Mouse (Mus musculus) thymus, postnatal 25 days (tissue): ENCODE measurements around the gene E130114P18Rik.

ENCODE experiments used
- DNase-seq: peaks from one replicate; pipeline ENCODE4 v3.0.0; 2022

E130114P18Rik gene

DNA sequence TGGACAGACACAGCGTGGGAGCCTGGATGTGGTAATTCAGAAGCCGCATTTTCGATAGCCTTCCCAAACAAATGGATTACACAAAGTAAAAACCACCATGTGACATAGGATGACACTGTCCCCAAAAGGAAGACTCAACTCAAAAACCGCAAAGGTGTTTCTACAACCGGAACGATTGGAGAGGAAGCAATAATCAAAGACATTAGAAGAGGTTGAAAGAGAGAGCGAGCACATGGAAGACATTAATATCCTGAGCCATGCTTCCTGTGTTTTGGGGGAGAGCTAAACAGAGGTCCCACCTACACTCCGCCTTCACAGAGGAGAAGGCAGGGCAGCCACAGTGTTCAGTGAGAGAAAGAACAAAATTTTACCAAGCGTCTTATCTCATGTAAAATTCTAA lies 181.5 kb downstream of the E130114P18Rik start:
- DNase-seq: no peak

DNA sequence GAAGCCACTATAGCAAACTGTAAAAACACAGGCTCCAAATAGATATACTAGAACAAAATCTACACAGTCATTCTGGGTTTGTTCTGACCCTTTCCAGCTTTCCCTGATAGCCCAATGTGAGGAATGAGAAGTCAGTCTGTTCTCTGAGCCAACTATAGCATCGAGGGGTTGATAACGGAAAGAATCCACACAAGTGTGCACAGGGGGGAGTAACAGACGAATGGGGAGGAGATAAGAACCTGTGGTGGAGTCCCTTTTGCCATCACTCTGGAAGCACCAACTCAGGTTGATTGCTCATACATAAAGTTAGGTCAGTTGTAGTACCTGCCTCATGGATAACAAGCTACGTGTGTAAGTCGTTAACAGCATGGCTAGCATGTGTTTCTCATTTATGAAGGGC lies 184.0 kb downstream of the E130114P18Rik start:
- no peak for DNase-seq

DNA sequence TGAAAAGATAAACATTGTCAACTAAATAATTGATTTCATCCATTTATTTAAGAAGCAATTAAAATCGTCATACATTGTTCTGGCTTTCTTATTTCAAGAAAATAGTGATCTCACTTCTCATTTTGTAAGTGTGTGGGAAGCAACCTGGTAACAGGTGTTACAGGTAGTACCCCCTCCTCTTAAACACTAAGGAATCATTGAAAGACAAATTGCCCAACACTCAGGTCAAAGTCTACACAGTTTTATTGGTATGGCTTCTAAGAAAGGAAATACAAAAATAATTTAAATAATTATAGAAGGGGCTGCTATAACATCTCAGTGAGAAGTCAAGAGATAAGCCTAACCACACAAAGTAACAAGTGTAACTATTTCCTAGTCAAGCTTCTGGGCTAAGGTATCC lies 188.1 kb downstream of the E130114P18Rik start:
- DNase-seq: no peak

DNA sequence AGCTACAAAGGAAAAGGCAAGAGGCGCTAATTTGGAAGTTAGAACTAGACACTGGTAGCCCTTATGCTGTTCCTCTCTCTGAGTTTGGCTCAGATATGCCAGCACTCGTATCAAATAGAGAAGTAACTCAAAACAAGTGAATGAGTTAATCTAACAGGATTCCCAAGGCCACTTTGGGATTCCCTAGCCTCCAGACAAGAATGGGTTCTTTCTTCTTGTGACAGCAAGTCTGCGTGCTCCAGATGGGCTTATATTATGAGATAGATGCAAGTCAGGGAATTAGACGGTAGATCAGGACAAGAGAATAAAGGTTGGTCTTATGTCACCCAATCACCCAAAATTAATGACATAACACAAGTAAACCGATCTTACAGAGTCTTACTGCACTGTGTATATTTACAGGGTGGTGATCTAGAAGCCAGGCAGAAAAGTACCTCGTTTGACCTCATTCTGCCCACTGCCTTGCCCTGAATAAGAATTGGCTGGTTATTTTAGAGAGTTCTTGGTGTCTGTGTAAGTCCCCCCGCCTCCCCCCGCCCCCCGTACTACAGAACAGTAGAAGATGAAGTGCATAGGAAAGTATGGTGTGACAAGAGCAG lies 190.4 kb downstream of the E130114P18Rik start:
- DNase-seq: no peak

DNA sequence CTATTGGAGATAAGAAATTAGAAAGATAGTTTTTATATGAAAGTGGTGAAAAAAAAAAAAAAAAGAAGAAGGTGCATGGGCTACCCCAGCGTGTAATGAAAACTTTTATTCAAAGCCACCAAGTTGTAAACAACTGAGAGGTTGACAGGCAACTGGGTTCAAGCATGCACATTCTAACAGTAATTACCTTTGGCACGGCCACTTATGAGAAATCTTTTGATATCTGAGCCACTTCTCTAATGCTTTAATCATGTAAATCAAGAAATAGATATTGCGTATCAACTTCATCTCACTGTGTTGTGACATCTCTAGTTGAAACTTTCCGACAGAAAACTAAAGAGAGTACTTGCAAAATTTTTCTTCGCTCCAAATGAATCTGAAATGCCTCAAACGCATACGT lies 192.7 kb downstream of the E130114P18Rik start:
- DNase-seq: no peak

DNA sequence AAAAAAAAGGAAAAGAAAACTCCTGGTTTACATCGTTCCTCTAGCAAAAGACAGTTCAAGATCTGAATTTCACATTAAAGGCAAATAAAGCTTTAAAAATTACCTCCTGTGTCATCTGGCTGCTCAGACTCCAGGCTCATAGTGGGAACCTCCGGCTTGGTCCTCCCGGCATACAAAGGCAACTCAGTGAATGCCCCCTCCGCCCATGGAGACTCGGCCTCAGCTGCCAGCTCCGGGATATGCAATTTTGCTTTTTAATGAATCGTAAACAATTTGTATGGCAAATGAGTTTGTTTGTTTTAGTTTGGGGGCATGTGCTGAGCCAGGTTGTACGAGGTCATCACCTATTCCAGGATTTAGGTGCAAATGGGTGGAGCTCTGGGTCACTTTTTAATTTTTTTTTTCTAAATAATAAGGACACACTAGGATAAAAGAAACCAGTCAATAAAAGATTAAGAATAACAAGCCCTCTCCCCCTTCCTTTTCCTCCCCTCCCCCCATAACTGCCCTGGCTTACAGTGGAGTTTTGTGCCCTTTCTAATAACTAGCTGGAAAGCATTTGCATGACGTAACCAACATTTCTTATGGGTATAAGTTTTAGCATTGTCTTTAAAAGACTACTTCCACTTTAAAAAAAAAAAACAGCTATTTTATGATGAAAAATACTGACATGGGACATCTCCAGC lies 193.3 kb downstream of the E130114P18Rik start:
- DNase-seq: no peak

DNA sequence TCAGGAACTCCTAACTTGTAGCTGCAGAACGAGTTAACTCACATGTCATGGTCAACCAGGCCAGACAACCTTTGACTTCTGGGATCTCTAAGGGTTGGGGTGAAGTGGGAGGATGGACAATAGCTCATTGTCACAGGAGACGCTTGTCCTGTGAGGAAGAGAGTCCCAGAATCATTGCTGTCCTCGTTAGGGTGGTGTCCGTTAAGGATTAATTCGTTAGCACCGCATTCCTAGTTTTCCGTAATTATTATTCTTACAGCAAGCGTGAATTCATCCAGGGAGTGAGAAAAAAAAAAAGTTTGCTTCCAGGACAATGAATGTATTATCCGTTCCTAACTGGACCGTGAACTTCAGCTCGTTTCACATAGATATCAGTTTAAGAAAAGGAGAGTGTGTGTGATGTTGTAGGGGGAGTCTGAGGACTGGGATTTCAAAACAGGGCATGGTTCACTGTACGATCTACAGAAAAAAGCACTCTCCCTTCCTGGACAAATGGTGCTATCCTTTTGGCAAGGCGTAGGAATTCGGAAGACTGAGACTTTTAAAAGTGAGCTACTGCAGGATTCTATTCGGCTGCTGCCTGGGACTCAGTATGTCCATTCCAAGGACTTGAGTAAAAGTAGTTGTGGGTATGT lies 195.0 kb downstream of the E130114P18Rik start:
- no peak for DNase-seq

DNA sequence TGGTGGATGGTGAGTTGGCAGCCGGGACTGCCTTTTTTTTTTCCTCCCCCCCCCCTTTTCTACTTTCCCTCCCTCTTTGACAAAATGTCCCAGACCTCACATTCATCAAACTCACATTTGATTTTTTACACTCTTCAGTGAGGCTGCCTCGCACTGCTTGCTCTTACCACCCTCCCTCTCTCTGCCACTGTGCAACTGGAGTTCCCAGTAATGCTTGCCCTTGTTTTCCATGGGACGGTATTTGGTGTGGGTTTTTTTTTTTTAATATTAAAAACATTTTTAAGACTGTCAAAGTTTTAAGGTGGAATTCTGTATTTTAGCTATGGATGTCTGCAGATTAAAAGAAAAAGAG lies 195.8 kb downstream of the E130114P18Rik start:
- DNase-seq: no peak

DNA sequence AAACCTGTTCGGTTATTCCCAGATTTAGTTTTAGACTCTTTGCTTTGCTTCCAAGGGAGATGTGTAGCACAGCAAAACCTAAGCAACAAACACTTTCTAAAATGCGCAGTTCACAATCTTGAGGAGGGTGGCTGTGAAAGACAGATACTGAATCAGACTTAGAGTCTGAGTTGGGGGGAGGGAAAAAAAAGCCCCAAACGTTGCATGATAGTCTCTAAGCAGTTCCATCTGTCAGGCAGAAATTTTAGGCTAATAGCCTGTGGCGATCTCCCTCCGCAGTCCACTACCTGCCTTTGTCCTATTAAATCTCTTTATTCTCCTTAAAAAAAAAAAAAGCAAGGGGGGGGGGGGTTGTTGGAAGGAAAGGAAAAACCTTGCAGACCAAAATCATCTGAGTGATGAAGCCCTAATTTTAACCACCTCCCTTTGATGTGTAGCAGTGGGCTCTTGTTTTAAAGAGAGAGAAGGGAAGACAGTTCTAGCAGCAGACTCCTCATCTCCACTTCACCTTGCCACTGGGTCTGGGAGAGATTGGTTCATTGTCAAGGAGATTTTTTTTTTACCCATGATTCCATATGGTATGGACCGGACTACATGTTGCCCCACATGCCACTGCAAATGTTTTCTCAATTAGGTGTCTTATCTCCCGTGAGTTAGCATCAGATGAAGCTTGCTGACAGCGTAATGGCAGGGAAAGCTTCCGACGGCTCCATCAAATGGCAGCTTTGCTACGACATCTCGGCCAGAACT lies 196.4 kb downstream of the E130114P18Rik start:
- DNase-seq: no peak

DNA sequence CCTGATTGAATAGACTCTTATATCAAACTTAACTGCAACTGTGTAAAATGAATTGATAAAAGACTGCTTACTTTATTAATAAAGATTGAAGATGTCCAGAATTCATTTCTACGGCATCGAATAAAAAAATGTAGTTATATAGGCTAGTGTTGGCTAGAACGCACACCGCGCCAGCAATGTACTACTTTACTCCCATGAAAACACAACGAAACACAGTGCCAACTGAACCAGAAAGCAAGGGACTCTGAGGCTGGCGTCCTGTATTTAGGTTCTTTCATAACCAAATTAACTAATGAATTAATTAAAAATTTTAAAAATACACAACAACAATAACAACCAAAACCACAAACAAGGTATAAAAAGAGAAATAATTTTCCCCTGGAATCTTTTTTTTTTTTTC lies 197.0 kb downstream of the E130114P18Rik start:
- no peak for DNase-seq

DNA sequence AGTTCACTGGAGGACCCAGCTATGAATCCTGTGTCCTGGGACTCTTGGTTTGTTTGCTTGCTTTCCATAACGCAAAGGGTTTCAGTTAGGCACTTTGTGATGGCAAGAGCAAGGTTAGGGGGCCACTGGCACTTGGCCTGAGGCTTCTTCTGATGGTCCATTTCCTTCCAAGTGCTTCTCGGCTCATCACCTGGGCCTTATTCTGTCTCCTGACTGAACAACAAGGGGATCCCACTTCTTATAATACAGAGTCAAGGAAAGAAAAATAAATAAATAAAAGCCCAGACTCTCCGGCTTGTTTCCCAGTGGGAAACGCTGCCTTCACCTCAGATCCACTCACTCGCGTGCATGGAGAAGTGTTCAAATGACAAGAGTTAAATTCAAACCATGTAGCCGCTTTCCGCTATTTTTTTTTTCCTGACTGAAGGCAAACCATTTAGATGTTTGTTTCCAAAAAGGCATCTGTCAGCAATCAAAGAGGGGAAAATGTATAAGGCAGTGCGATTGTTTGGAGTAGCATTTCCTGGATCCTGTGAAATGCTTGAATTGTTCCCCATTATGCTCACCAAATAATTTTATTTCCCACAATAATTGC lies 199.2 kb downstream of the E130114P18Rik start:
- no peak for DNase-seq

DNA sequence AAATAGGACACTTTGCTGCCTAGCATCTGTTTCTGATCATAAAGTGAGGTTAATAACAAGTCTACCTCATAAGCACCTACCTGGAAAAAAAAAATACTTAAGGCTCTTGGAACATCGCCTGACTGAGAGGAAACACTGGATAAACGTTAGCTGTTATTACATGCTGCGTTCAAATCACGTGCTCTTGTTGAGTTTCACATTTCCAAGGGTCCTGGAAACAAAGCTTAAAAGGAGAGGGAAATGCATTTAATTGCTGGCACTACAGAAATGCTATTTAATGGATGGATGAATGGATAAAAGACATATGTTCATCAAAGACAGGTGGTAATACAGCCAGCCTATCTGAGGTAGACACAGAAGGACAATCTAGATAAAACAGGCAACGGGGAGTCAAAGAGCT lies 200.4 kb downstream of the E130114P18Rik start:
- DNase-seq: no peak

DNA sequence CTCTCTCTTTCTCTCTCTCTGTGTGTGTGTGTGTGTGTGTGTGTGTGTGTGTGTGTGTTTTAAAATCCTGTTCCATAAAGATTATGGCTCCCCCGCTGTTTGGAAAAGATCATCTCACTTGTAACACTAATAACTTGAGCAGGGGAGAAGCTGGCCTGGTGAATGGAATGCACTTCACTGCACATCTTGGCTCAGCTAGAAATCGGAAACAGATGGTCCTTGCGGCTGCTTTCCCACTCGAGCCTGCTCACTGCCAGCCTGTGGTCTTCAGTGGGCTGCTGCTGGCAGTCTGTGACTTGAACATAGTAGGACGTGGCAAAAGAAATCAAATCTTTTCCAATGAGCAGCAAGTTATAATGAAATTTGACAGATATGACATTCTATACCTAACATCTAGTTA lies 202.4 kb downstream of the E130114P18Rik start:
- no peak for DNase-seq

DNA sequence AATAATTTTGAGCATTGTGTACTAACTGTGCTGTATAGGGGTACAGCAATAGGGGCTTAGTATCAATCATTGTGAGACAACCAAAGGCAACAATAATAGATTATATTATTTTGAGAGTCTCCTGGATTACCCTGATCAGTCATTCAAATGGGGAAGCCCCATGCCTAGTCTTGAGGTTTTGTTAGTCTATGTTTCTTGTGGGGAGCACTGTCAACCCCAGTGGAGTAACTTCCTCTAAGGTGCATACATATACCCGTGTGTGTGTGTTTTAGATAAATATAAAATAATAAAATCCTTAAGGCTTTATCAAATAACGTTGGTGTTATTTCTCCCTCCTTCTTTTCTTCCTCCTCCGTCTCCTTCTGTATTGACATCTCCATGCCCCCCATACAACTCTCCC lies 208.6 kb downstream of the E130114P18Rik start:
- no peak for DNase-seq

DNA sequence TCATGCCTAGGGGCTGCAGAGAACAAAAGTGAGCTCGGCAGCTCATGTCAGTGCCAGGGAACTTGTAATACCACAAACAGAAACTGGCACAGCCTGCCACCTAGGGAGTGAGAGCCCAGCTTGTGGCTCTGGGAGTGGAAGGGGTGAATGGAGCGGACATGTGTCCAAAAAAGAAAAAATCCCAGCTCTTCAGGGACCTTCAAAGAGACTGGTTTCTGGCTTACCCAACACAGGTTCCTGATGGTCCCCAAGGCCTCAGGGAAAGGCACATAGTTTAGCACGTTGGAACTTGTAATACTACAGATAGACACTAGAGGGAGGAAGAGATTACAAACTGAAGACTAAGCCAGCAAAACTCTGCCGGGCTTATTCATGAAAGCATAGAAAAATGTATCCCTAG lies 213.2 kb downstream of the E130114P18Rik start:
- peak; percentile 18 for DNase-seq

DNA sequence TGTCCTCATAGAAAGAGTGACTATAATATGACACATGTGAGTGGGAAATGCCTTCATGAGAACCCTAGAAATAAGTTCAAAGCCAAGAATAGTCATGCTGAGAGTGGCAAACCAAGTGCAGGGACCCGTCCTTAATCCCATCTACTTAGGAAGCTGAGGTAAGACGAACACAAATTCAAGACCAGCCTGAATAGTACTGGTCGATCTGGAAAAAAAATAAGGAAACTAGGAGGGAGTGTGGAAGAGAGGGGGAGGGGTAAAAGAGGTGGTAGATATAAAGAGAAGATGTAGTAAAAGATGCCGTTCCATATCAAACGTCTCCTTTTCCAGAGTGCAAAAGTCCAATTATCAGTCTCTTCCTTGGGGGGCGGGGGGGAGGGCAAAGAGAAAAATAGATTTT lies 213.7 kb downstream of the E130114P18Rik start:
- no peak for DNase-seq

DNA sequence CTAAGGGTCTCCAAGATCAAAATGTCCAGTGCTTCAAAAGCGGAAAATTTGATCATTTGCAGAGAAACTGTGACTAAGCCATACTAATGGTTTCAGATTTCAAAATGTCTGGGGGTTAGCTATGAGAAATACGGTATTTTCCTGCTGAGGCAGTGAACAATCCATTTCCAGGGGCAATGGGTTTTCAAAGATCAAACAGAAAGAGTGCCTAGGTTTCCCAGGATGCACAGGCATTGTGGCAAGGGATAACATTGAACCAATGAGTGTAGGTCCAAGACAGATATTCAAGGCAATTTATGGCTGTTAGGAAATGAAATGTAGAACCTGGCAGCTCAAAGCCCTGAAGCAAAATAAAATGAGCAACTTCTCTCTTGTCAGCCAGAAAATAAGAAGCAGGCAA lies 220.3 kb downstream of the E130114P18Rik start:
- DNase-seq: no peak

DNA sequence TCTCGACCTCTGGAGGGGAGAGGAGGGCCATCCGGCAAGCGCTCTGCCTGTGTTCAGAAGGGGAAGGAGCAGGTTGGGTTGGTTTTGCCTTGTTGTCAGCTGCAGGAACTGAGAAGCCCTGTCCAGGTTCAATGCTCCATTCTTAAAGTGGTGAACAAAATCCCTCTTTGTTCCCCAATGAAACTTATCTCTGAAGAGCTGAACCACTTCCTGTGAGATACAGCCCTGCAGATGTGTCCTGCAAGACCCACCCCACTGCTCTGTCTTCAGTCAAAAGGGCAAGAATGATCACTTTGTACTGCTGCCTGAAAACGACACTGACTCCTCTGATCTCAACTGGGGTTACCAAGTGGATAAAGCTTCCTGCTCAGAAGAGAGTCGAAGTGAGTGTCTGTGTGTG lies 233.9 kb downstream of the E130114P18Rik start:
- DNase-seq: peak; percentile 4

DNA sequence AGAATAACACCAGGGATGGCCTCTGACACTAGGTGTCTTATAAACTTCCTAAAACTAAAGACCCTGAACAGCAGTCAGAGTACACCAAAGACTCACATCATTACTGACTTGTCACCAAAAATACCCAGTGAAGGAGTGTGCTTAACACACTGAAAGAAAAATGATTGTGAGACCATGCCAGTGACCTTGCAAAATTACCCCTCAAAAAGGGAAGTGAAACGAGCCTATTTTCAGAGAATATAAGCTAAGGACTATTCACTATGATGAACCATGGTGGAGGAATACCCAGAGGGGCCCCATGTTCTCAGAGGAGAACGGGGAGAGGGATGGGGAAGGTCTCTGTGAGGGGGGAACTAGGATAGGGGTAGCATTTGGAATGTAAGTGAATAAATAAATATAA lies 245.8 kb downstream of the E130114P18Rik start:
- no peak for DNase-seq

DNA sequence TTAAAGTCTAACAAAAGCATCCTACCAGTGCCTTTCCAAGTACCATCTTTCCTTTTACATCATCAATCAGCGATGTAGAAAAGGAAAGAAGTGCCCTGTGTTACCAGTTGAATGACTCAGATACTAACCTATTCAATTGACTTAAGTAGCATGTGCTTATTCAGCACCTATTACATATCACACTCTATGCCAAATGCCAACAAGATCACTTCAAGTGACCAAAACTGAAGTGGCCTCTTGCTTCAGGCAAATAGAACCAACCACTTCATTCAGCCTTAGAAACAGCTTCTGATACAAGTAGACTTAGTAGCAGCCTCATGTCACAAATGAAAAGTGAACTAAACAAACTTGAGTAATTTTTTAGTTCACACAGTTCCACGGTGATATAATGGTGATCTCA lies 249.4 kb downstream of the E130114P18Rik start:
- no peak for DNase-seq
